Mouse (Mus musculus) lung, embryonic 16.5 days (tissue): Measurements from ENCODE around the gene Il20ra. TPM values are rescaled to one million over a fixed set of nuclear protein-coding genes. Genes with fewer than 3 reads are reported as not detected.
"Not testable (repeated sequence)": the region's sequence is repeated elsewhere in the genome, so short reads cannot be mapped to it uniquely, and the experiment has no call there.

ENCODE experiments used
- ATAC-seq: fragments of 200-750 bp; cut with Nextera tagmentation; 2 replicates; pipeline ENCODE4 v1.8.0; 2017; ENCODE audit warnings: low read depth, mild to moderate bottlenecking, moderate library complexity
- H3K27ac ChIP-seq: fragments of 300-500 bp; sonication (generic); 2 replicates; pipeline ENCODE4 v1.5.1; 2014; ENCODE audit warnings: mild to moderate bottlenecking, control low read depth, low read length
- H3K27me3 ChIP-seq: fragments of 300-500 bp; sonication (generic); 2 replicates; pipeline ENCODE4 v1.6.1; 2014; ENCODE audit warnings: low read depth, low read length, mixed read lengths; ENCODE audit not compliant: control insufficient read depth, insufficient read depth
- H3K36me3 ChIP-seq: fragments of 300-500 bp; sonication (generic); 2 replicates; pipeline ENCODE4 v1.6.1; 2014; ENCODE audit warnings: low read length; ENCODE audit not compliant: control insufficient read depth, insufficient read depth
- H3K4me1 ChIP-seq: fragments of 300-500 bp; sonication (generic); replicated peaks from 2 replicates; pipeline ENCODE4 v1.6.1; 2014; ENCODE audit warnings: low read length, mixed read lengths; ENCODE audit not compliant: control insufficient read depth, insufficient read depth
- H3K4me2 ChIP-seq: fragments of 300-500 bp; sonication (generic); 2 replicates; pipeline ENCODE4 v1.6.1; 2014; ENCODE audit warnings: low read depth, low read length, control low read depth
- H3K4me3 ChIP-seq: fragments of 300-500 bp; sonication (generic); 2 replicates; pipeline ENCODE4 v1.5.1; 2014; ENCODE audit warnings: mild to moderate bottlenecking, low read length, control low read depth
- H3K9ac ChIP-seq: fragments of 300-500 bp; sonication (generic); 2 replicates; pipeline ENCODE4 v1.6.1; 2014; ENCODE audit warnings: low read length, control low read depth
- H3K9me3 ChIP-seq: fragments of 300-500 bp; sonication (generic); 2 replicates; pipeline ENCODE4 v1.6.1; 2016; ENCODE audit warnings: low read length; ENCODE audit not compliant: control insufficient read depth
- WGBS: fragments of 180-500 bp; shearing (Covaris S2); extraction: QIAGEN DNeasy Blood & Tissue Kit; methylation state at CpG from one replicate; pipeline ENCODE4 v1.1.7; 2014; 5-methylcytosine and 5-hydroxymethylcytosine counted together
- polyA plus RNA-seq: library from polyadenylated mRNA; unstranded; fragments of >200 nt; fragmentation: Nextera tagmentation; extraction: Ambion mirVana; gene quantifications from 2 replicates; pipeline ENCODE4 v1.2.1, GENCODE M21; 2015

Gene Il20ra
- polyA plus RNA-seq, 1 experiment from 2014 or later = 0.14 TPM

- ATAC-seq, H3K4me1 ChIP-seq, H3K9me3 ChIP-seq, H3K9ac ChIP-seq, H3K36me3 ChIP-seq, H3K27ac ChIP-seq, H3K27me3 ChIP-seq, H3K4me2 ChIP-seq, H3K4me3 ChIP-seq: not testable (repeated sequence)
- 78% methylated on average over 2 of the region's 2 CpGs for WGBS
Observed at GRCm38 (mm10) chr10:19738442-19738841, 26.1 kb downstream of the Il20ra start.

GRCm38 (mm10) chr10:19745662-19746061, 33.3 kb downstream of the Il20ra start:
- H3K36me3 ChIP-seq = no peaks in the 10 kb centered on the region
- H3K4me2 ChIP-seq = no peak overlapping the region
- WGBS = 38% methylated on average over 1 of the region's 1 CpGs
- no peaks in the 10 kb centered on the region for H3K9me3 ChIP-seq
- no peaks in the 10 kb centered on the region for H3K4me1 ChIP-seq
- H3K9ac ChIP-seq = no peak overlapping the region
- no peak overlapping the region for H3K4me3 ChIP-seq
- no peak for ATAC-seq
- no peak overlapping the region for H3K27ac ChIP-seq
- H3K27me3 ChIP-seq = no peaks in the 10 kb centered on the region

- Histone ChIP-seq H3K9ac (no peak overlapping the region), H3K27ac (no peak overlapping the region), H3K27me3 (no peaks in the 10 kb centered on the region), H3K4me1 (no peaks in the 10 kb centered on the region), H3K36me3 (no peaks in the 10 kb centered on the region), H3K4me2 (no peak overlapping the region), H3K4me3 (no peak overlapping the region), H3K9me3 (no peaks in the 10 kb centered on the region)
- no peak for ATAC-seq
- 71% methylated on average over 1 of the region's 1 CpGs for whole genome bisulfite sequencing
Observed at GRCm38 (mm10) chr10:19746156-19746555, 33.8 kb downstream of the Il20ra start.

GRCm38 (mm10) chr10:19747661-19748060, 35.3 kb downstream of the Il20ra start:
- WGBS = 60% methylated on average over 4 of the region's 4 CpGs
- Histone ChIP-seq H3K4me1 (no peaks in the 10 kb centered on the region), H3K27me3 (no peaks in the 10 kb centered on the region)

GRCm38 (mm10) chr10:19765459-19765858, 53.1 kb downstream of the Il20ra start:
- WGBS = 70% methylated on average over 2 of the region's 2 CpGs

More at GRCm38 (mm10) chr10:19747661-19748060, 35.3 kb downstream of the Il20ra start:
- H3K27ac ChIP-seq = no peak overlapping the region
- no peak for ATAC-seq
- H3K4me2 ChIP-seq = no peak overlapping the region
- no peaks in the 10 kb centered on the region for H3K9me3 ChIP-seq
- no peak overlapping the region for H3K4me3 ChIP-seq
- H3K36me3 ChIP-seq = no peaks in the 10 kb centered on the region
- no peak overlapping the region for H3K9ac ChIP-seq

GRCm38 (mm10) chr10:19779092-19779491, 66.7 kb downstream of the Il20ra start:
- no peak overlapping the region for H3K4me3 ChIP-seq
- 58% methylated on average over 12 of the region's 12 CpGs for WGBS
- ATAC-seq = no peak
- H3K27ac ChIP-seq = no peak overlapping the region
- H3K36me3 ChIP-seq = no peaks in the 10 kb centered on the region
- no peak overlapping the region for H3K9ac ChIP-seq
- no peaks in the 10 kb centered on the region for H3K27me3 ChIP-seq
- no peaks in the 10 kb centered on the region for H3K9me3 ChIP-seq
- H3K4me2 ChIP-seq = no peak overlapping the region
- no peaks in the 10 kb centered on the region for H3K4me1 ChIP-seq

More at GRCm38 (mm10) chr10:19765459-19765858, 53.1 kb downstream of the Il20ra start:
- Histone ChIP-seq H3K9me3 (no peaks in the 10 kb centered on the region), H3K4me3 (no peak overlapping the region), H3K9ac (no peak overlapping the region), H3K4me2 (no peak overlapping the region), H3K27ac (no peak overlapping the region), H3K4me1 (no peaks in the 10 kb centered on the region), H3K27me3 (no peaks in the 10 kb centered on the region), H3K36me3 (no peaks in the 10 kb centered on the region)
- no peak for ATAC-seq

- H3K4me3 ChIP-seq = no peak overlapping the region
- H3K9me3 ChIP-seq = no peaks in the 10 kb centered on the region
- no peak overlapping the region for H3K4me2 ChIP-seq
- H3K36me3 ChIP-seq = no peaks in the 10 kb centered on the region
- WGBS = 81% methylated on average over 5 of the region's 5 CpGs
- no peak overlapping the region for H3K27ac ChIP-seq
- H3K27me3 ChIP-seq = no peaks in the 10 kb centered on the region
- H3K4me1 ChIP-seq = no peaks in the 10 kb centered on the region
- no peak overlapping the region for H3K9ac ChIP-seq
- no peak for ATAC-seq
Observed at GRCm38 (mm10) chr10:19781365-19781764, 69.0 kb downstream of the Il20ra start.

GRCm38 (mm10) chr10:19794996-19795395, 82.6 kb downstream of the Il20ra start:
- Histone ChIP-seq H3K27ac (no peak overlapping the region), H3K4me2 (no peak overlapping the region), H3K27me3 (no peaks in the 10 kb centered on the region), H3K36me3 (no peaks in the 10 kb centered on the region), H3K4me3 (no peak overlapping the region), H3K9me3 (no peaks in the 10 kb centered on the region), H3K9ac (no peak overlapping the region), H3K4me1 (no peaks in the 10 kb centered on the region)
- 63% methylated on average over 8 of the region's 8 CpGs for WGBS
- no peak for ATAC-seq

- no peak for ATAC-seq
- 76% methylated on average over 7 of the region's 7 CpGs for WGBS
Observed at GRCm38 (mm10) chr10:19802958-19803357, 90.6 kb downstream of the Il20ra start.

GRCm38 (mm10) chr10:19804763-19805162, 92.4 kb downstream of the Il20ra start:
- Histone ChIP-seq H3K9ac (no peak overlapping the region), H3K27me3 (no peaks in the 10 kb centered on the region), H3K4me3 (no peak overlapping the region), H3K27ac (no peak overlapping the region), H3K4me1 (no peaks in the 10 kb centered on the region), H3K9me3 (no peaks in the 10 kb centered on the region), H3K4me2 (no peak overlapping the region), H3K36me3 (no peaks in the 10 kb centered on the region)
- ATAC-seq = no peak
- WGBS = 84% methylated on average over 7 of the region's 7 CpGs

More at GRCm38 (mm10) chr10:19802958-19803357, 90.6 kb downstream of the Il20ra start:
- Histone ChIP-seq H3K4me1 (no peaks in the 10 kb centered on the region), H3K9ac (no peak overlapping the region), H3K9me3 (no peaks in the 10 kb centered on the region), H3K4me3 (no peak overlapping the region), H3K36me3 (no peaks in the 10 kb centered on the region), H3K4me2 (no peak overlapping the region), H3K27ac (no peak overlapping the region), H3K27me3 (no peaks in the 10 kb centered on the region)
